11 mouse cellular contexts compared by ENCODE assay signal in genomic region chr3:83714572-83714971, GRCm38 (mm10). TPM values are rescaled to one million over a fixed set of nuclear protein-coding genes. Genes with fewer than 3 reads are reported as not detected.
DNase-seq lines count a peak whose midpoint lies in the region; ATAC-seq and TF ChIP-seq lines count a peak whose summit lies in the region.
"Had no signal": no experiment of that assay in that cellular context is flagged by ENCODE, and none has a peak within 500 bp of the region (broad histone marks: within the 10 kb centered on the region; RNA-seq: fewer than 3 reads in every experiment).

No protein-coding gene starts in this region.

- H3K27ac ChIP-seq in liver, embryonic 14.5 days, result no peak overlapping the region
- H3K27ac ChIP-seq: limb, embryonic 15.5 days had no signal

- H3K4me1 ChIP-seq in liver, embryonic 14.5 days (replicated peaks; ENCODE audit: control insufficient read depth in 2 of 2, insufficient read depth in 2 of 2, low read length in 1 of 2), result peaks cover 0 to 3% of the 10 kb centered on the region in 2 experiments; a peak in 2 of 4 replicates
- no peaks in the 10 kb centered on the region for H3K4me1 ChIP-seq in G1E (ENCODE audit: insufficient read depth, low read depth, low read length)

- ATAC-seq in CD4-positive, CD25-positive, alpha-beta regulatory T cell, adult 4 months, result no peak
- ATAC-seq in liver, embryonic 14.5 days (ENCODE audit: insufficient read depth), result no peak
- no peak for ATAC-seq in G1E (ENCODE audit: extremely low read depth, insufficient number of reproducible peaks, low FRiP score, poor library complexity, severe bottlenecking)

- no peak overlapping the region for H3K4me3 ChIP-seq in liver, embryonic 14.5 days (ENCODE audit: insufficient read depth in 1 of 2, low read depth in 2 of 2, low read length in 2 of 2)
- no peak overlapping the region for H3K4me3 ChIP-seq in G1E (ENCODE audit: low read depth, low read length)
- H3K4me3 ChIP-seq: limb, embryonic 15.5 days had no signal

- H3K36me3 ChIP-seq in liver, embryonic 14.5 days (replicated peaks; ENCODE audit: control insufficient read depth, insufficient read depth, low read depth), result no peaks in the 10 kb centered on the region
- no peaks in the 10 kb centered on the region for H3K36me3 ChIP-seq in G1E (replicated peaks)
- H3K36me3 ChIP-seq: limb, embryonic 15.5 days had no signal

- TF ChIP-seq CTCF in liver, embryonic 14.5 days (IDR thresholded peaks at IDR 0.05; ENCODE audit: low read depth), result peak; percentile 53
- TF ChIP-seq CTCF in G1E (IDR thresholded peaks at IDR 0.05; ENCODE audit: low read depth, low read length), result peak; percentile 42; the same call in 1 of the 2 replicates

- H3K27me3 ChIP-seq in liver, embryonic 14.5 days (ENCODE audit: control insufficient read depth, insufficient read depth, low read length), result no peaks in the 10 kb centered on the region
- H3K27me3 ChIP-seq in G1E (ENCODE audit: insufficient read depth, low read length), result 0 out of 2 replicates have a peak, but pooled peaks cover 3% of the 10 kb centered on the region
- H3K27me3 ChIP-seq: limb, embryonic 15.5 days had no signal

- DNase-seq in CD4-positive, CD25-positive, alpha-beta regulatory T cell, adult 2 months (ENCODE audit: low read depth, low spot score), result peak; percentile 63
- no peak for DNase-seq in liver, embryonic 14.5 days (ENCODE audit: low read depth in 3 of 3, low spot score in 3 of 3)
- no peak for DNase-seq in liver
- no peak for DNase-seq in G1E (ENCODE audit: low spot score)
- DNase-seq in gonadal fat pad, adult 2 months (ENCODE audit: low read depth), result peak; percentile 14
- DNase-seq in gastrocnemius, postnatal 10 days, result no peak
- no peak for DNase-seq in urinary bladder, postnatal 14 days (ENCODE audit: low spot score)
- DNase-seq: heart, postnatal 36 days; kidney, postnatal 36 days had no signal

- no peaks in the 10 kb centered on the region for H3K9me3 ChIP-seq in liver, embryonic 14.5 days (ENCODE audit: control insufficient read depth, low read length)
- no peaks in the 10 kb centered on the region for H3K9me3 ChIP-seq in G1E (replicated peaks)
- H3K9me3 ChIP-seq: limb, embryonic 15.5 days had no signal

- no peak overlapping the region for H3K4me2 ChIP-seq in liver, embryonic 14.5 days (ENCODE audit: low read depth)
- H3K4me2 ChIP-seq: limb, embryonic 15.5 days had no signal

- H3K9ac ChIP-seq in liver, embryonic 14.5 days (replicated peaks), result no peak overlapping the region
- H3K9ac ChIP-seq: limb, embryonic 15.5 days had no signal

- TF ChIP-seq EP300 in liver, embryonic 14.5 days (IDR thresholded peaks at IDR 0.05; ENCODE audit: low read depth), result no peak

- 60% methylated on average over 6 of the region's 6 CpGs for WGBS in liver, embryonic 14.5 days (ENCODE audit: insufficient replicate concordance)

RNA-seq across cellular contexts. Expression of gene Sfrp2, which starts 51.5 kb away (rescaled TPM):
- polyA plus RNA-seq in CD4-positive, CD25-positive, alpha-beta regulatory T cell, adult 4 months (2017; shearing (Covaris generic)), result 1 to 10 TPM; 7.2 to 9.0 TPM
- 1.0 and 1.6 TPM in 2 replicates for polyA plus RNA-seq in liver, embryonic 14.5 days (2012; rRNA removed)
- 1.2 and 1.7 TPM in 2 replicates for polyA plus RNA-seq in liver, embryonic 14.5 days (2014; fragmentation: Nextera tagmentation; extraction: Ambion mirVana)
- total RNA-seq in G1E (2014; fragmentation: Nextera tagmentation) (not detected in 2 replicates), G1E (2017) (0.06 and 0.11 TPM in 2 replicates)
- not detected in 2 replicates for polyA plus RNA-seq in G1E (2012)
- 37.3 and 42.9 TPM in 2 replicates for polyA plus RNA-seq in gonadal fat pad, adult 2 months (2012; rRNA removed)
- total RNA-seq in gastrocnemius, postnatal 10 days (2021), result 10 to 100 TPM; 19.2 to 19.4 TPM

Comparison
In these comparisons a context has a peak if more than half of its experiments do, and no peak if none do; other contexts are left out.
1. DNase-seq: peak in CD4-positive, CD25-positive, alpha-beta regulatory T cell, adult 2 months (single experiment) and gonadal fat pad, adult 2 months (single experiment); none in liver, embryonic 14.5 days (0 of 3), liver (single experiment), G1E (single experiment), gastrocnemius, postnatal 10 days (single experiment) and urinary bladder, postnatal 14 days (single experiment).